Mouse (Mus musculus): ENCODE measurements at regions not wholly inside any gene's neighbourhood (a gene's known extent, or its start where the extent isn't known, plus 50 kb on each side); places are given as distances from the start of the nearest gene placed in this dataset.

- no peak for DNase-seq (ENCODE audit: low spot score)
Measured at GRCm38 (mm10) chr7:34506816-34507215, 113.7 kb upstream of the Lsm14a start.

- no peak for DNase-seq (ENCODE audit: low spot score)
Measured at GRCm38 (mm10) chr7:34493892-34494291, 100.8 kb upstream of the Lsm14a start.

GRCm38 (mm10) chr7:34484908-34485598, 91.9 kb upstream of the Lsm14a start:
- DNase-seq (ENCODE audit: low spot score) = no peak

DNA sequence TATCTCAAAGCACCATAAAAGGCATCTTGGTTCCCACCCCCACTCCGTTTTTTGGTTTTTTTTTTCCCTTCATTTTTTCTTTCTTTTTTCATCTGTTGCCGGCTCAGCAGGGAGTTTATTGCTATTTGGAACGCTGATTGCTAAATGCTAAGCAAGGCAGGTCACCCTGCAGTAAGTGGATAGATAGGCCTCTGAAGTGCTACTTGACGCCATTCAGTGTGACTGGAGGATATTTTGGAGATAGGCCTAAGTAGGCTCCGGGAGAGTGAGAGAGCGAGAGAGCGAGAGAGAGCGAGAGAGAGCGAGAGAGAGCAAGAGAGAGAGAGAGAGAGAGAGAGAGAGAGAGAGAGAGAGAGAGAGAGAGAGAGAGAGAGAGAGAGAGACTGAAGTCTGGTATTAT, 90.3 kb upstream of the Lsm14a start:
- no peak for DNase-seq (ENCODE audit: low spot score)

DNA sequence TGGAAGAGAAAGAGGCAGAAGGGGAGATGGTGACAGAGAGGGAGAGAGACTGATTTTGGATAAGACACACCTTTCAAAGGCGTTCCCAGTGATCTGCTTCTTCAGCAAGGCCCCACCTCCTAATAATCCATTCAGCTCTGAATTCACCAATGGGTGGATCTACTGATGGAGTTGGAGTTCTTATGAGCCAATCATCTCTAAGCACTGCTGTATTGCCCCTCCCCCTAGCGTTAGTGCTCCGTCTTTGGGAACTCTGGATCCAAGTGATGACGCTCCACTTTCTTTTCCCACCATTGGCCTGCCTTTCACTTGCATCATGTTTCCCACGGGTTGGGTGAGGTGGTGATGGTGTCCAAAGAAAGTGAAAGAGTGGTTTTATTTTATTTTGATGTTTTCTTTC, 87.7 kb upstream of the Lsm14a start:
- no peak for DNase-seq (ENCODE audit: low spot score)

DNA sequence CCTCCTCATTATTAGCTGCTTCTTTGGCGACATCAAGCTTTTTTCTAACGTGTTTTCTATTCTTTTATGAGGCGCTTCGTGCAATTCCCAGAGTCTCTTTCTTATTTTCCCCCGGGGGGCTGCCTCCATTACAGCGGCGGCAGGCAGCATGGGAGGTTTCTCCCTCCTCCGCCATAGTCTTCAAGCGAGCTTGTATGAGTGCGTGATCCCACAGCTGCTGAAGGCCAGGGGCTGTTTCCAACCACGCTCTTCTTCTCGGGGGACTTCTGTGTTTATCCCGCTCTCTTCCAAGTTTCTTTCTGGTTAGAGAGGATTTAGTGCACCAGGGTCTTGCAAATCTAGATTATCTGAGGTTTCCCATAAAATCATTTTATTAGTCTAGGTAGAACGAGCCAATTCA, 77.9 kb upstream of the Lsm14a start:
- DNase-seq (ENCODE audit: low spot score) = no peak

DNA sequence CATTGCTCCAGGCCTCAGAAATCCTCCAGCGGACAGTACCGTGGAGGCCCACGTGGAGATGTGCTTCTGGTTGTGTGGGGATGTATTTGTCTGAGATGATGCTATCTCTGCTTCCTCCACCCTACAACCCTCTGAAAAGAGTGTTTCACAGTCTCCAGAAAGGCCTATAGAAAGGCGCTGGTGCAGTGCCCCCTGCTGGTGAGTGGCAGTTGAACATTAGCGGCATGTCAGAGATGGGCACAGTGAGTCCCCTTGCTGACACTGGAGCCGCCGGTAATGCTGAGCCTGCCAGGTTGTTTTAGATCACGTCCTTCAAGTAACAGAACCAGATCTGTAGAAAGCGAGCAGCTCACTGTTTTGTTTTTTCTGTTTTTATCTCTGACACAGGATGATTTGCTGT, 69.0 kb upstream of the Lsm14a start:
- no peak for DNase-seq (ENCODE audit: low spot score)

- no peak for DNase-seq (ENCODE audit: low spot score)
Measured at GRCm38 (mm10) chr7:34459834-34460495, 66.8 kb upstream of the Lsm14a start.

- no peak for DNase-seq (ENCODE audit: low spot score)
Measured at GRCm38 (mm10) chr7:34458851-34459250, 65.7 kb upstream of the Lsm14a start.

- no peak for DNase-seq (ENCODE audit: low spot score)
Measured at GRCm38 (mm10) chr7:34448364-34448763, 55.2 kb upstream of the Lsm14a start.

DNA sequence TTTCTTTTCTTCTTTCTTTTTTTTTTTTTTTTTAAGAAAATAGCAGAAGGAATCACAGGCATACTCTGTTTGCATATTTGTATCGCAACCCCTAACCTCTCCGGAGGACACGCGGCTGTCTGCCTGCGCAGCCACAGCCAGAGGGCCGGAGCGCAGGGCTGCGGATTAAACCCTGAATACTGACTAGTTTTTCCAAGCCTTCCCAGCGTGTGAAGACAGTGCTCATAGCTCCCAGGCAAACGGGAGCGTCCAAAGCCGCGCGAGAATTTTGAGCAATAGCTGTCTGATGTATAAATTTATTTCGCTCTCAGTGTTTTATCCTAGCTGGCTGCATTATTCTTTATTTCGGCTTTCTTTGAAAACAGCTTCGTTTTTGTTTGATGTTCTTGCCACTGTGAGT, 51.1 kb upstream of the Lsm14a start:
- no peak for DNase-seq (ENCODE audit: low spot score)
